Mouse (Mus musculus): ENCODE data around the gene Baiap2. TPM values are rescaled to one million over a fixed set of nuclear protein-coding genes. Genes with fewer than 3 reads are reported as not detected.

Baiap2 gene
- polyA plus RNA-seq, 1 experiment from 2014 or later = 21.3 TPM

DNA sequence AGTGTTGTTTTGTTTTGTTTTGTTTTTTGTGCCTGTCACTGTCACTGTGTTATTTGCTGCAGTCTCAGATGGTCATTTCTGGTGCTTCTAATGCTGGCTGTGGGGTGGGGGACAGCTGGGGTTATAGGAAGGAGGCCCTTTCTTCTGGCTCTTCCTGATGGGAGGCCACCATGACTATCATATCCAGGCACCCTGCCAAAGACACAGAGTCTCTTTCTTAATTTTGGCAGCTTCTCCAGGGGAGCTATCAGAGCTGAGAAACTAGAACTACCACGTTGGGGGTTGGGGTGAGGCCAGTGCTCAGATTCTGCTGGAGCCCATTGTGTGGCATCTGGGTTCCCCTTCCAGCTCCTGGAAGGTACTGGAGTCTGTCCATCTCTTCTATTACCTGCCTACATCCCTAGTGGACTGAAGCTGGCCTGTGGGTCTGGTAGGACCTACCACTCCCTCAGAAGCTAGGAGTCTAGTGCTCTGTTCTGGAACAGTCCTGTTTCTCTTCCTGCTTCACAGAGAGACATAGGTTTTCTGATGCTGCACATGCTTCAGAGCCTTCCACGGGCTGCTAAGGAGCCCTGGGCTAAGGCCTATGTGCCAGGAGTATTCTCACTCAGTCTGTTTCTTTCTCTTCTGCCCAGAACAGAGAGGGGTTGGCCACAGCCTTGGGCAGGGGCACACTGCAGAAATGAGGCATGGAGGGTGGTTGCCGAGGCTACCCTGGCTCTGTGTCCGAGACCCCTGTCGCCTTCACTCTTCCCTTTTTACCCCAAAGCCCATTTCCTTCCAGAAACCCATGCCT, 10.1 kb downstream of the Baiap2 start:
- TF ChIP-seq EP300 (IDR thresholded peaks at IDR 0.05; ENCODE audit: low read depth) (no peak), CTCF (IDR thresholded peaks at IDR 0.05; ENCODE audit: low read depth) (no peak)
- Histone ChIP-seq H3K36me3 (replicated peaks; ENCODE audit: insufficient read depth, low read length) (no peaks in the 10 kb centered on the region), H3K9ac (replicated peaks) (no peak overlapping the region), H3K27ac (ENCODE audit: low read depth) (peak overlapping the region; percentile 39), H3K4me3 (ENCODE audit: low read depth, low read length) (no peak overlapping the region), H3K9me3 (ENCODE audit: low read length) (no peaks in the 10 kb centered on the region), H3K4me2 (ENCODE audit: low read depth, low read length) (no peak overlapping the region), H3K27me3 (ENCODE audit: insufficient read depth, low read length) (no peaks in the 10 kb centered on the region), H3K4me1 (ENCODE audit: insufficient read depth) (peaks cover 72% of the 10 kb centered on the region)
- DNase-seq (no peak), ATAC-seq (no peak)
- WGBS (ENCODE audit: insufficient replicate concordance) = 54% methylated on average over 5 of the region's 5 CpGs

DNA sequence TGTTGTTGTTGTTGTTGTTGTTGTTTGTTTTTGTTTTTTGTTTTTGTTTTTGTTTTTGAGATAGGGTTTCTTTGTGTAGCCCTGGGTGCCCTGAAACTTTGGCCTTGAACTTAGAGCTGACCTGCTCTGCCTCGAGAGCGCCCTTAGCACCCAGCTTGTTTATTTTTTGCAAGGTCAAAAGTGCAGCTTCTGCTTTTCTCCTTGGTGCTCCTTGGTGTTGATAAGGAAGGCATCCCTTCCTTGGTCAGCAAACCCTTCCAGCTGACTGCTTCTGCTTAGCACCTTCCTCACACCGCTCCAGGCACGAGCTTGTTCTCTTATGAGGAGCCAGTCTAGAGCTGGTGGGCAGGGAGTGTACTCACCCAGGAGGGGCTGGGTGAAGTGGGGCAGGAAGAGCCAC, 11.7 kb downstream of the Baiap2 start:
- Histone ChIP-seq H3K36me3 (replicated peaks; ENCODE audit: insufficient read depth, low read length) (peaks cover 6% of the 10 kb centered on the region; the same call in 1 of the 2 replicates), H3K4me3 (ENCODE audit: low read depth, low read length) (no peak overlapping the region), H3K27me3 (ENCODE audit: insufficient read depth, low read length) (no peaks in the 10 kb centered on the region), H3K27ac (ENCODE audit: low read depth) (peak overlapping the region; percentile 70), H3K4me2 (ENCODE audit: low read depth, low read length) (no peak overlapping the region), H3K9ac (replicated peaks) (no peak overlapping the region; the same call in 1 of the 2 replicates), H3K9me3 (ENCODE audit: low read length) (no peaks in the 10 kb centered on the region), H3K4me1 (ENCODE audit: insufficient read depth) (peaks cover 56% of the 10 kb centered on the region)
- 21% methylated on average over 4 of the region's 4 CpGs for WGBS (ENCODE audit: insufficient replicate concordance)
- TF ChIP-seq EP300 (IDR thresholded peaks at IDR 0.05; ENCODE audit: low read depth) (no peak), CTCF (IDR thresholded peaks at IDR 0.05; ENCODE audit: low read depth) (no peak)
- no peak for ATAC-seq
- DNase-seq = no peak

GRCm38 (mm10) chr11:119954749-119955337, 12.3 kb downstream of the Baiap2 start:
- Histone ChIP-seq H3K9me3 (ENCODE audit: low read length) (no peaks in the 10 kb centered on the region), H3K4me2 (ENCODE audit: low read depth, low read length) (no peak overlapping the region), H3K27ac (ENCODE audit: low read depth) (peak overlapping the region; percentile 70), H3K9ac (replicated peaks) (no peak overlapping the region; the same call in 1 of the 2 replicates), H3K27me3 (ENCODE audit: insufficient read depth, low read length) (no peaks in the 10 kb centered on the region), H3K4me3 (ENCODE audit: low read depth, low read length) (no peak overlapping the region), H3K4me1 (ENCODE audit: insufficient read depth) (peaks cover 53% of the 10 kb centered on the region), H3K36me3 (replicated peaks; ENCODE audit: insufficient read depth, low read length) (peaks cover 9% of the 10 kb centered on the region; the same call in 1 of the 2 replicates)
- peak; percentile 20; the same call in 1 of the 2 replicates for ATAC-seq
- 40% methylated on average over 2 of the region's 2 CpGs for WGBS (ENCODE audit: insufficient replicate concordance)
- TF ChIP-seq CTCF (IDR thresholded peaks at IDR 0.05; ENCODE audit: low read depth) (no peak), EP300 (IDR thresholded peaks at IDR 0.05; ENCODE audit: low read depth) (no peak)
- no peak for DNase-seq

DNA sequence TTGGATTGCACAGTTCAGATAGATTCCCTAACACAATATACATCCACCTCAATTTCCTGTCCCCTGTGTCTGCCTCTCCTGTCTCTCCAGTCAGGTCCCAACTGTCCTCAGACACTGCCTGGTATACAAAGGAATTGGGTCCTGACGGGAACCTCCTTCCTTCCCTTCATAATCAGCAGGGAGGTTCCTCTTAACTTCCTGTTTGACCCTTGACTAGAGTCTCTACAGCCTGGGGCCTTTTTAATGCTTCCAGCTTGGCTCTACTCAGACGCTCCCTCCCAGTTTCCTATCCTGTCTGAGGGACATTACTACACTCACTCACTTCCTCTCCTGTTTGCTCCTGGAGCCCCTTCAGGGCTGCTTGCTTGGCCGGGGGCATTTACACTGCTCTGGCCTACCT, 12.9 kb downstream of the Baiap2 start:
- Histone ChIP-seq H3K4me1 (ENCODE audit: insufficient read depth) (peaks cover 53% of the 10 kb centered on the region), H3K4me2 (ENCODE audit: low read depth, low read length) (no peak overlapping the region), H3K9me3 (ENCODE audit: low read length) (no peaks in the 10 kb centered on the region), H3K4me3 (ENCODE audit: low read depth, low read length) (no peak overlapping the region), H3K27me3 (ENCODE audit: insufficient read depth, low read length) (no peaks in the 10 kb centered on the region), H3K27ac (ENCODE audit: low read depth) (peak overlapping the region; percentile 70), H3K9ac (replicated peaks) (no peak overlapping the region), H3K36me3 (replicated peaks; ENCODE audit: insufficient read depth, low read length) (peaks cover 14% of the 10 kb centered on the region)
- WGBS (ENCODE audit: insufficient replicate concordance) = 20% methylated on average over 3 of the region's 3 CpGs
- ATAC-seq (peak; percentile 12; the same call in 1 of the 2 replicates), DNase-seq (no peak)
- TF ChIP-seq EP300 (IDR thresholded peaks at IDR 0.05; ENCODE audit: low read depth) (no peak), CTCF (IDR thresholded peaks at IDR 0.05; ENCODE audit: low read depth) (no peak)

DNA sequence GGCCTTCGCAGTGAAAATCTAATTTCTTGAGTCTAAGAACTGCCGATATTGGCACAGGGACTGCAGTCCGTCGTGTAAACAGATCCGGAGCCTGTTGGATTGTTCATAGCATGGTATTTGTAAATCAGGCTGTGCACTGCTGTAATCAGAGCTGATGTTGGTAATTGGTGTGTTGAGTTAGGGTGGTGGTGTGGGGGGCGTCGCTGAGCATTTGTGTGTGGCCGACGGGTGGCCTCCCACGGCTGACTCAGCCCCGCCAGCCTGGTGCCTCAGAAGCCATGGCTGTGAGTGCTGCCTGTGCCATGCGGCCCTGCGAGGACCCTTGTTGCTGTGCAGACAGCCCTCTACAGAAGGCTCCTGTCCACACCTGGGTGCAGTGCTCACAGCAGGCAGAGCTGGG, 14.0 kb downstream of the Baiap2 start:
- H3K36me3 ChIP-seq (replicated peaks; ENCODE audit: insufficient read depth, low read length) = peaks cover 17% of the 10 kb centered on the region
- H3K9me3 ChIP-seq (ENCODE audit: low read length) = no peaks in the 10 kb centered on the region
- ATAC-seq (no peak), DNase-seq (no peak)
- TF ChIP-seq EP300 (IDR thresholded peaks at IDR 0.05; ENCODE audit: low read depth) (no peak), CTCF (IDR thresholded peaks at IDR 0.05; ENCODE audit: low read depth) (no peak)
- H3K27ac ChIP-seq (ENCODE audit: low read depth) = no peak overlapping the region
- no peak overlapping the region for H3K4me3 ChIP-seq (ENCODE audit: low read depth, low read length)
- H3K27me3 ChIP-seq (ENCODE audit: insufficient read depth, low read length) = no peaks in the 10 kb centered on the region
- WGBS (ENCODE audit: insufficient replicate concordance) = 74% methylated on average over 13 of the region's 13 CpGs
- H3K4me1 ChIP-seq (ENCODE audit: insufficient read depth) = peaks cover 51% of the 10 kb centered on the region
- H3K4me2 ChIP-seq (ENCODE audit: low read depth, low read length) = no peak overlapping the region
- H3K9ac ChIP-seq (replicated peaks) = no peak overlapping the region

GRCm38 (mm10) chr11:119958856-119959255, 16.3 kb downstream of the Baiap2 start:
- ATAC-seq = no peak
- TF ChIP-seq EP300 (IDR thresholded peaks at IDR 0.05; ENCODE audit: low read depth) (no peak), CTCF (IDR thresholded peaks at IDR 0.05; ENCODE audit: low read depth) (no peak)

More at GRCm38 (mm10) chr11:119958856-119959255, 16.3 kb downstream of the Baiap2 start:
- H3K4me3 ChIP-seq (ENCODE audit: low read depth, low read length) = no peak overlapping the region
- H3K9me3 ChIP-seq (ENCODE audit: low read length) = no peaks in the 10 kb centered on the region
- DNase-seq = no peak
- H3K4me2 ChIP-seq (ENCODE audit: low read depth, low read length) = no peak overlapping the region
- WGBS (ENCODE audit: insufficient replicate concordance) = 60% methylated on average over 7 of the region's 7 CpGs
- peaks cover 28% of the 10 kb centered on the region for H3K4me1 ChIP-seq (ENCODE audit: insufficient read depth)
- H3K36me3 ChIP-seq (replicated peaks; ENCODE audit: insufficient read depth, low read length) = peaks cover 28% of the 10 kb centered on the region
- no peak overlapping the region for H3K9ac ChIP-seq (replicated peaks)
- no peaks in the 10 kb centered on the region for H3K27me3 ChIP-seq (ENCODE audit: insufficient read depth, low read length)
- H3K27ac ChIP-seq (ENCODE audit: low read depth) = no peak overlapping the region

Measured in liver, postnatal 0 days (tissue).